Mouse (Mus musculus) frontal cortex, postnatal 10 days (tissue): Measurements from ENCODE around the gene Aimp2.

ENCODE experiments used
- DNase-seq, 2 experiments: peaks; one replicate each; pipeline ENCODE4 v3.0.0; 2022; ENCODE audit warnings: low spot score in 2 of 2, mixed read lengths in 1 of 2

Aimp2 gene

DNA sequence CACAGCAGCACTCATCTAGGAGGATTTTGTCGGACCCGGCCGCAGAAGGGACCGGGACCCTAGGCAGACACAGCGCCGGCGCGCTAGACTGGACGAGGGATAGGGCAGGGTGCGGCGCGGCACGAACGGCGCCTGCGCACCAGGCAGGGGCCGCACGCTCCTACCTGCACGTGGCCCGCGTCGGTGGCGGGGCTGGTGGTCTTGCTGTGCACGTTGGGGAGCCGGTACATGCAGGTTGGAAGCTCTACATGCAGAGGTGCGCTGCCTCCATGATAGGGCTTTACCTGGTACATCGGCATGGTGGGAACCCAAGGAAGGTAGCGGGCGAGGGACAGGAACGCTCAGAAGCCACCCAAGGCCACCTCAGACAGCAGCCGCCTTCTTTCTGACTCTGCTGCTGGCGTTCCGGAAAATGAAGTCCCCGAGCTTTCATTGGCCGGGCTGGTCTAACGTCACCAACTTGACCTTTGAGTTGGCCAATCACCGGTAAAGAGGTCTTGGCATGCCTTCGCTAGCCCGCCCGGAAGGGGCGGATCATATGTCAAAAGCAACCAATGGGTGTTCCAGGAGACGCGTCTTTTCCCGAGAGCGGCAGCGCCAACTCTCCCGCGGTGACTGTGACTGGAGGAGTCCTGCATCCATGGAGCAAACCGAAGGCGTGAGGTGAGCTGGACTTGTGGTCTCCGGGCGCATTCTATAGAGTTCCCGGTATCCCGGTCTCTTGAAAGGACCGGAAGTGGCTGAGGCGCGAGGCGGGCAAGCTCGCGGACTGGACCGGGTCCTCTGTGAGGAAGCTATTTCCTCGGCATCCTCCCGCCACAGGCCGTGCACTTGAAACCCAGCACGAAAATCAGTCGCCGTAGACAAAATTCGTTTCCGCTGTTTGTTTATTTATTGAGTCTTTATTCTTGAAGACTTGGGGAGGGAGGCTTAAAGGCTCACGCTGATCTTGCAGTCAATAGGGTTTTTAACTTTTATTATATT lies at the start of gene Aimp2, which contains the start of gene Pms2:
TSS of gene Aimp2 (minus strand) at position 431 of the 984 bp plus-strand sequence.
TSS of gene Pms2 (plus strand) at position 548 of the 984 bp plus-strand sequence.
- peak; percentile 96 to 97 for DNase-seq

DNA sequence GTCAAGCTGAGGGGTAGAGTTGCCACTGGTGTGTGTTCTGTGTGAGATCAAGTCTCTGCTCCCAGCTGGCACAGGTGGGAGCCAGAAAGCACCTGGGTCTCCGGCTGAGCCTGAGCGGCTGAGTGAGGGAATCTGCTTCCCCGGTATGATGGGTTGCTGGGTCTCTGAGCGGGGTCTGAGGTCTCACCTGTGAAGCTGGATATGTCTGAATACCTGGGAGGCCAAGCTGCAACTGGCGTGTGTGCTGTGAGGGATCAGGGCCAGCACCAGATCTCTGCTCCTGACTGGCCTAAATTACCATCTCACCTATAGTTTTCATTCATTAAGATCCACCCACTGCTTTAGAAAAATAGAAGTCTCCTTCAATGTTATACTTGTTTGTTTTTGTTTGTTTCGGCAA lies 47.5 kb upstream of the Aimp2 start:
- no peak for DNase-seq

DNA sequence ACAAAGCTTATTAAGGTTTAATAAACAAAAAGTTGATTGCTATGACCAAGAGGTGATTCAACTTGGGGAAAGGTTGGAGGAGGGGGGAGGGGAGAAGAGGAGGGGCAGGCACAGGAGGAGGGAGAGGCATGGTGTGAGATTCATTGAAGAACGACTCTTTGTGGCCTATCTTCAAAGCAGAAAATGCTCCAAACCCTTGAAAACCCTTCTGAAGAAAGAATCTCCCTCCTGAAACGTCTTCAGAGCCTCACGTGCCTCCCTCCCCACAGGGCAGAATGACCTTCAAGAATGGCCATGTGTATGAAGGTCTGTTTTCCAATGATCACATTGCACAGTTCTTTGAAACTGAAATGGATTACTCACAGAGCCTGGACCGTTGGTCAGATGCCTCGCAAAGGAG lies 40.4 kb upstream of the Aimp2 start:
- DNase-seq: no peak

DNA sequence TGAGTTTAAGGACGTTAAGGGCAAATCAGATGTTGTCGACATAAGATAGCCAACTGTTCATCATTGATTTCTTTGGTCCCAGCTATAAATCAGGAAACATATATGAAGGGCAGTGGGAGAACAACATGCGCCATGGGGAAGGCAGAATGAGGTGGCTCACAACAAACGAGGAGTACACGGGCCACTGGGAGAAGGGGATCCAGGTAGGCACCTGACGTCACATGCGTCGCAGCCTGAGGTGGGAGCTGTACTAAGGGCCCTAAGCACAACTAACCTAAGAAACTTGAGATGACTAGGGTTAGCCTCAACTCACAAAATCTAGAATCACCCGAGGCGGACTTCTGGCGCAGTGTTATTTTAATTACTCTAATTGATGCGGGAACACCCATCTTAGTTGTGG lies 38.7 kb upstream of the Aimp2 start:
- no peak for DNase-seq

DNA sequence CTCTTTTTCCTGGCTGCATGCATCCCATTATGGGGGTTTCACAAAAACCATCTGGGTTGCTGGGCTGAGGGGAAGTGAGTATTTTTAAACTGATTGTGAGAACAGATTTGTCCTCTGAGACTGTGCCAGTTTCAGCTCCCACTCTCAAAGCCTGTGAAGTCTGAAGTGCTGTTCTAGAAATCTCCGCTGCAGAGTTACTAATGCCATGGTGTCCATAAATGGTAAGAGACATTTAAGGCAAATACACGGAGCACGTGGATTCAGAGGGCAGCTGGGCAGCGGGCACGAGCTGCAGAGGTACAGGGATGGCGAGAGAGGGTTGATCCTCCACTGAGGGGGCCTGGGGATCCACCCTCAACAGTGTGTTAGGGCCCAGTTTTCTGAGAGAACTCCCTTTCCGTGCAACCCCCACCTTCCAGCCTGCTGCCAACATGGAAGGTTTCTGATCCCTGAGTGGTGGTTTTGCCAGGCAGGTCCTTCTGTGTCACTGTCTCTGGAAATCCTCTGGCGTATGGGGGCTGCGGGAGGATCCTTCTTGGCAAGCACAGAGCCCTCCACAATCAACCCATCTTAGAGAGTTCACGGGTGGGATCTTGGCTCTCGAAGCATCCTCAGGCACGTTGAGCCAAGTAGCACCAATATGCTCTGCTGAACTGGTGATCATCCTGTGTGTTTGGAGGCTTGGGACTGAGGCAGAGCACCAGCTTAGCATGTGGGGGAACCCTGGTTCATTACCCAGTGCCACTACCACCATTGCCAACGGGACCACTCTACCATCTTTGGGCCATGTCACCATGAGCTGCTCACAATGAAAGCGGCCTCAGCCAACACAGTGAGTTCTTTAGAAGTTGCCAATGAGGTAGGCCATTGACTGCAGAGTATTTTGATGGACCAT lies 33.8 kb upstream of the Aimp2 start:
- DNase-seq: peak; percentile 58 to 79

DNA sequence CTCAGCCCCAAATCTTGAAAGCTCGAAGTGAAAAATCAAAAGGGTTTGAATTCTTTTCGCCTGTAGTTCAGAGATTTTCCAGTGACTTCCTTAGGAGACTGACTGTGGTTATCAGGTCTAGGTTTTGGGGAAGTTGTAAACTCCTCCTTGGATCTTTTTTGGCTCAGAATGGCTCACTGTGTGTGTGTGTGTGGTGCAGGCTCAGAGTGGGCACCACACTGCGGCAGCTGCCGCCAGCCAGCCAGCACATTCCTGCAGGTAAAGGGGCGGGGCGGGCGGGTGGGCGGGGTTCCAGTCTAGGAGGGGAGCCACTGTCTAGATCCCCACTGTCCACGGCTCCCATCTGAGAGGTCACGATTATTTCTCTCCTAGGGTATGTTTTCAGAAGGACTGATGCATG lies 31.9 kb upstream of the Aimp2 start:
- DNase-seq: no peak

DNA sequence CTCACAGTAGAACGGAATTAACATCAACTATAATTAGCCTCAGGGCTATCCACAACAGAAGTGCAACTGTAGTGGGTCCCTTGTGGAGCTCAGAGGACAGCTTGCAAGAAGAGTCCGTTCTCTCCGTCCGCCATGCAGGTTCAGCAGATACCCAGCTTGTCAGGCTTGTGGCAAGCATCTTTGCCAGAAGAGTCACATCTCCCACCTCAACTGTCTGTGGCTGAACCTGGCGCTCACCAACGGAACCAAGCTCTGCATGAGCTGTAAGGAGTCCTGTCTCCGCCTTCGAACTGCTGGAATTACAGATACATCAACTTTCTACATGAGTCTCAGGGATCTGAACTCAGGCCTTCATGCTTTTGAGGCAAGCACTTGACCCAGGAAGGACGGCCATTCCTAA lies 26.5 kb upstream of the Aimp2 start:
- DNase-seq: no peak

DNA sequence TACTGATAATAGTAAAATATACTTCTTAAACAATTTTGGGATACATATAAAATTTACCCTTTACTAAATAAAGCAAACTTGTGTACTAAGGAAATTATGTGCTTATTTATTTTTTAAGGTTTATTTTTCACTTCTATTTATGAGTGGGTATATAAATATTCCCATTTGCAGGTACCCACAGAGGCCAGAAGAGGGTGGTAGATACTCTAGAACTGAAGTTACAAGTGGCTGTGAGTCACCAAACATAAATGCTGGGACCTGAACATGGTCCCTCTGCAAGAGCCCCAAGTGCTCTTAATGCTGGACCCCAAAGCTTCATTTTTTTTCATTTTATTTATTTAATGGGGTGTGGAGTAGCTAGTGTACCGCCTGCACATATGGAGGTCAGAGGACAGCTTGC lies 24.2 kb upstream of the Aimp2 start:
- DNase-seq: no peak

DNA sequence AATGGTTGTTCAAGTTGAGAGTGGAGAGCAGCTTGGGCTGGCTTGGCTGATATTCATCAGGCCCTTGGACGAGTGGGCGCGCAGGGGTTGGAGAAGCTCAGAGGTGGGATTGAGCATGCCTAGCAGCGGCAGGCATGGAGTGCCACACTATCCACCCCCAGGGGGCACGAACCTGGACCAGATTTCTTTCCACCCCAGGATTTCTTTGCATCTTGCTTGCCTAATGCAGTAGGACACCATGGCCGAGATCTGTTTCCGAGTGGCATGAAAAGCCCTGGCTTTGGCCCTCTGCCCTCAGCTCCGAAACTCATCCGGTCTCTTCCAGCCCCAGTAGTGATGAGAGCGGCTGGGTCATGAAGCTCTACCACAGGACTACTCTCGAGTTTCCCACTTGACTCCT lies 23.8 kb upstream of the Aimp2 start:
- DNase-seq: no peak

DNA sequence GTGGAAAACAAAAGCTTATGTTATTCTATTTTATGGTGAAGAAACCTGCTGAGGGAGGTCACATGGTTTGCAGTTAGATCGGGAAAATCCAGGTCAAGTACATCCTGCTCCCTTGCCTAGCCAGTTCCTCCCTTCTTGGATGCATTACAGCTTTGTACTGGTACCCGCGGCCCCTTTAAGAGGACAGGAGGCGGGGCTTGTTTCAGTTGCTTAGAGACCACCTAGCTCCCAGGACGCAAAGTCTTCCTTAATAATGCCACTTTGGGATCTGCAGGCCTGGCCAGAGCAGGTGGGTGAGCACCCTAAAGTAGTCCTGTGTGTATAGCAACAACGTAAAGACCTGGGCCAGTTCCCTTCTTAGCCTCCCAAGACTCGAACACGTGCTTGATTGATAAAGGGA lies 23.2 kb upstream of the Aimp2 start, which contains the start of gene Rsph10b:
TSS of gene Rsph10b (plus strand) at position 205 of the 400 bp plus-strand sequence.
- no peak for DNase-seq

DNA sequence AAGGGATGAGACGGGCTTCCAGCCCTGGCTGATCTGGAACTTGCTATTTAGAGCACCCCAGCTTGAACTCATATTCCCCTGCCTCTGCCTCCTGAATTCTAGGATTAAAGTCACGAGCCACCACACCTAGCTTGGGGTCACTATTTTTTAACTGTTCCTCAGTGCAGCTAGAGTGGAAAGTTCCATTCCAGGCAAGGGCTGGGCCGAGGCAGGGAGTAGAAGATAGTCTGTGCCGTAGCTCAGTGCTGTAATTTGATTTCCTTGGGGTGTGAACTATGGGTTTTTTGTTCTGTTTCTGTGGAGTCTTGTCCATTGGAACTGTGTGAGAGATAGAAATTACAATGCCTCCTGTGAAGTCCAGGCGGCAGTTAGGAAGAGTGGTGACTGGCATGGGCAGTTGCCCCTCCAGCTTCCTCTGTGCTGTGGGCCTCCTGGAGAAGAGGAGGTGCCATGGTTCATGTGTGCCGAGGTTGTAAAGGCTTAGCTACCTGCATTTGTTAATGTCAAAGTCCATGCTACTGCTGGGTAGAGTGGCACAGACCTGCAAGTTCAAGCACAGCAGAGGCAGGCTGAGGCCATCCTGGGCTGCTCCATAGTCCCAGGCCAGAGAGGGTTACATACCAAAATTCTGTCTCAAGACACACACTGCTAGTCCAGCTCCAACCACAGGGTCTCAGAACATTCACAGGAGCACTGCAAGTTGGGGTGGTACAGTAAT lies 22.4 kb upstream of the Aimp2 start:
- no peak for DNase-seq

DNA sequence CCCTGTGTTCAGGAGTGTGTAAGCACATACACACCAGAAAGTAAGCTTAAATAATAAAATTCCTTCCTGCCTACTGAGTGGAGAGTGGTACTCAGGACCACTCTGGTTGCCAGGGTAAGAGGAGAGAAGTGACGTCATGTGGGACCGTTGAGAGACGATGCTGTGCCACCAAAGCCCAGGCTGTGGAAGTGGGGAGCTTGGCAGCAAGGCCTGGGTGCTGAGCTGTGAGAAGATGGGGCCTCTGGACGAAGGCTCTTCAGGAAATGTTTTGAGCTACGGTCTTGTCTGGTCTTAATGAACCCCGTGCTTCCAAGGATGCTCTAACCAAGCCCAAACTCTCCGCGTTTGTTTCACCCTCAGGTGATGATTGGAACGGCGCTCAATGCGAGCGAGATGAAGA lies 21.0 kb upstream of the Aimp2 start:
- no peak for DNase-seq

DNA sequence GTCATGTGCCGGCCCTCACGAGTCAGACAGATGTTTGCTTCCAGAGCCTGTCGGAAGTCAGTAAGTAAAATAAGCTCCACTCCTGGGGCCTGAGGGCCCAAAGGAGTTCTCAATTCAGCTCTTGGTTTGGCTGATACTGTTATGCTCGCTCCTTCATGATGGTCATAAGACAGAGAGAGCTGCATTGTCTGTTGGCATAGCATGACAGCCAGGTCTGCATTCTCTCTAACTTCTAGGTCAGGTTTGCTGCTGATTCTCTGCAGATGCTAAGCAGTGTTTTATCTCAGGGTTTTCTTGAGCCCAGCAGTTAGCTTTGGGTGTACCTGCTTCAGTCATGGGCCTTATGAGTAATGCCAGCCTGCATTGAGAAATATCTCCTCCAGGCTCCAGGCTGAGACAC lies 19.6 kb upstream of the Aimp2 start:
- DNase-seq: no peak

DNA sequence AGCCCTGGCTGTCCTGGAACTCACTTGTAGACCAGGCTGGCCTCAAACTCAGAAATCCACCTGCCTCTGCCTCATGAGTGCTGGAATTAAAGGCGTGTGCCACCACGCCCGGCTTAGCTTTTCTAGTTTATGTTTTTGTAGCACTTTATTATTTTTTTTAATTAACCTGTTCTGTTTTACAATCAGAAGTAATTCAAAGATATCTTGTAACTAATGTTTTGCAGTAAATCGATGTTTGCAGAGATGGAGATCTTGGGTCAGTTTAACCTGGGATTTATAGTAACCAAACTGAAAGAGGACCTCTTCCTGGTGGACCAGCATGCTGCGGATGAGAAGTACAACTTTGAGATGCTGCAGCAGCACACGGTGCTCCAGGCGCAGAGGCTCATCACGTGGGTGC lies 18.2 kb upstream of the Aimp2 start, which contains the start of gene Gm42421:
TSS of gene Gm42421 (plus strand) at position 301 of the 400 bp plus-strand sequence.
- no peak for DNase-seq

DNA sequence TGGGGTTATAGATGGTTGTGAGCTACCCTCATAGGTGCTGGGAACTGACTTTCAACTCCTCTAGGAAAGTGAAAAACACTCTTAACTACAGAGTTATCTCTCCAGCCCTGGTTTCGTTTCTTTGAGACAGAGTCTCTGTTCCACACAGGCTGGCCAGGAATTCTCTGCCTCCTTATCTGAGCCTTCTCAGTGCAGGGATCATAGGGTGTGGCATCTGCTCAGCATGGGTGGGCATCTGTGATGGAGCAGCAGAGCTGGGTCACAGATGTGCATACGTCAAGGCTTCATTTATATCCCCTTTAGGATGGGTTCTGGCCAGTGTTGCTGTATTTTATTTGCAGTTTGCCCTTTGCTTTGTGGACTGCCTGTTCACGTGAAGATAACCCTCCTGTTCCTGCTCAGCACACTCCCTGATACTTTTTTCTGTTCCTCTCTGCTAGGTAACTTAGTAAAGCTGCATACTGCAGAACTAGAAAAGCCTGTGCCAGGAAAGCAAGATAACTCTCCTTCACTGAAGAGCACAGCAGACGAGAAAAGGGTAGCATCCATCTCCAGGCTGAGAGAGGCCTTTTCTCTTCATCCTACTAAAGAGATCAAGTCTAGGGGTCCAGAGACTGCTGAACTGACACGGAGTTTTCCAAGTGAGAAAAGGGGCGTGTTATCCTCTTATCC lies 15.3 kb upstream of the Aimp2 start:
- no peak for DNase-seq

DNA sequence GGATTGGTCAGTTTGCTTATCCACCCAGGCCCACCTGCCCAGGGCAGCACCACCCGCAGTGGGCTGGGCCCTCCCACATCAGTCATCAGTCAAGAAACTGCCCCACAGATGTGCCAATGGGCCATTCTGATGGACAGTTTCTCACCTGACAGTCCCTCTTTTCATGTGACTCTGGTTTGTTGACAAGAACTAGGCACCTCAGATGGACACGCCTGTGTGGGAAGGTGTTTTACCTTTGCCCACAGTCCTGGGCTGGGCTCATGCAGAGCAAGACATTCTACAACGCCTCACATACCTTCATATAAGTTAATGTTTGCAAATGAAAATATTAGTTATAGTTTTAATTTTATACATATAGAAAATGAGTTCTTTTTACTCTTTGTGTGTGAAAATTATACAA lies 8.5 kb upstream of the Aimp2 start:
- DNase-seq: no peak

DNA sequence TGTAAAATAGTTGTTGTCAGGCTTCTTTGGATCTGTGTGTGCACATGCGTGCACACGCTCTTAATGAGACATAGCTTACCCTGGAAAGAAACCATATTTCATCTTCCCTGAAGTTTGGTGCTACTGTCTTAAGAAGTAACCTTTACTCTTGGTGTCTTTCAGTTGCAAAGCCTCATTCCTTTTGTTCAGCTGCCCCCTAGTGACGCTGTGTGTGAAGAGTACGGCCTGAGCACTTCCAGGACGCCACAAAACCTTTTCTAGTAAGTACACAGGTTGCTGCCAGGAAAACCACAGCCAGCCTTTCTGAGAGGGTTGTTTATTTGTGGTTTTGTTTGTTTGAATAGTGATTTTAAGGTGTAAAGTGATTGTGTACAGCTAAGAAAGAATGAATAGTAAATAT lies 7.8 kb upstream of the Aimp2 start:
- DNase-seq: no peak

DNA sequence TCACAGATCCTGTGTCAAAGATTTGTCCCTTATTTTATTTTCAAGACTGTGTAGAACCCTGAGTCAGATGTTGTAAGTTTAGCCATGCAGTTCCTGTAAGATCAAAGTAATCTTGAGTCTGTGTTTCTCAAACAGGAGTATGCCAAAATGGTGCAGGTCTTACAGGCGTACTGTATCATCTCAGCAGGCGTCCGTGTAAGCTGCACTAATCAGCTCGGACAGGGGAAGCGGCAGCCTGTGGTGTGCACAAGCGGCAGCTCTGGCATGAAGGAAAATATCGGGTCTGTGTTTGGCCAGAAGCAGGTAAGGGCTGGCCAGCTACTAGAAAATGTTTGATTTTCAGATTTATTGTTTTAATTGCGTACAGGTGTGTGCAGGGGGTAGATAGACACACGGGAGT lies 6.6 kb upstream of the Aimp2 start:
- DNase-seq: no peak

DNA sequence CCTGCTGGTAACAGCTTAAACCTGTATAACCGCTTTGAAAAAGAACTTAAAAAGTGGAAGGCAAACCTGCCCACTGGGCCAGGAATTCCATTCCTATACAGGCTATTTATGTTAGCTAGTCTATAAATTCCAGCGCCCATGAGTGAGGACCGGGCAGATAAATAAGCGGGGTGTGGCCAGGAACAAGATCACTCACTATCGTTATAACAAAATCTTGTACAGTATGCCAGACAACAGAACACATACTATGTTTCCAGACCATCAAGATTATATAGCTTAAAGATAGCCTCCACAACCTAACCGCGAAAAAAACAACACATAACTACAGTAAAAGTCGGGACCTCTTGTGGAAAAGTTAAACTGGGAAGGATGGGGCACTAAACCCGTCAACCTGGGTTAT lies 721 bp downstream of the Aimp2 start:
- no peak for DNase-seq

DNA sequence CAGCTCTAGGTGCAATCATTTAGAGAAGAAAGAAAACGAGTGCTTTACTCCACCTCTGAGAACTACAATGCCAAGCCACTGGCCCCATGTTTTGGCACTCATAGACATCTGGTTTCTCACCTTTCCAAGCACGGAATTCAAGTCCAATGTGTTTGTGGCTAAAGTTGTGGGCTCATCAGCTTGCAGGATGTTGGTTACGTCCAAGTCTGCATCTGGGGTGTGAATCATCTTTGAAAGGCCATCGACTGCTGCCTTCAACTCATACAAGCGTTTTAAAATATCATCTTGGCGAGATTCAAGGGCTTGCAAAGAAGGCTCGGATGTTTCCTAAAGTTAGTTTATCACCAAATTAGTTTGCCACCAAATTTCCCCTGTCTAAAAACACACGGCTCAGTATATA lies 3.2 kb downstream of the Aimp2 start:
- DNase-seq: no peak

DNA sequence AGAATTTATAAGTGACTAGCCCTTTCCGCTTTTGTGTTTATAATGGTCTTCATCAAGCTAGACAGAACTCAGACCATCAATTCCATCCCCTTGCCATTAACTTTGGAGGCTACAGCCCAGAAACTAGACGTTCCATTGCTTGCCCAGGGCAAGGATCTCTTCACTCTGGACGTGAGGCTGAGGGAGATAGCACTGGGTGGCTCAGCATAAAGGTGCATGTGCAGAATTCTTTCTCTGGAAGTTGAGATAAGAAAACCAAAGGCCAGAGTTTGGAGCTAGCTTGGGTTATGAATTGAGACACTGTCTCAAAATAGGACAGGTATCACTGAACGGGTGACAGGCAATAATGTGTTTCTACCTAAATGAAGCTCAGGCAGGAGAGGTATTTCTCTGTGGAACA lies 5.8 kb downstream of the Aimp2 start:
- no peak for DNase-seq
